Mouse (Mus musculus) olfactory bulb, adult 2 months (tissue): ENCODE data around the gene Nisch.

Source experiments
- CTCF ChIP-seq: fragments of 200-500 bp; IDR thresholded peaks from 2 replicates; pipeline ENCODE4 v1.5.1; 2012; ENCODE audit warnings: low read depth, mild to moderate bottlenecking, low read length, moderate library complexity; ENCODE audit not compliant: insufficient read depth
- POLR2A ChIP-seq: fragments of 200-500 bp; IDR thresholded peaks from 2 replicates; pipeline ENCODE4 v1.6.1; 2012; ENCODE audit warnings: mild to moderate bottlenecking, low read depth, low read length, moderate library complexity; ENCODE audit not compliant: insufficient read depth

DNA sequence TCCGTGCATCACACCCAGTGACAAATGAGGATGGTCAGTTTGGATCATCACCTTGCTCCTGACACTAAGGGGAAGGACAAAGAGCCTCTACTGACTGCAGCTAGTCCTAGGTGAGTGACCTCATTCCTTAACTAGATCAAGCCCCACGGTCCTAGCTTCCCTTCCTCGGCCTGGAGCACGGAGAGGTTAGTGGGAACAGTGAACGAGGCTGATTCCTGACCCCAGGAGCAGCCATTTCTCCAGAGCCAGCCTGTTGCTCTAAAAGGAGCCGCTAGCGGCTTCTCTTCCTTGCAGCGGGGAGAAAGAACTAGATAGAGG lies 11.5 kb downstream of the Nisch start:
- TF ChIP-seq CTCF (no peak), POLR2A (no peak)
